Mouse (Mus musculus): ENCODE results near the gene Cmip.

- TF ChIP-seq CTCF (IDR thresholded peaks at IDR 0.05; ENCODE audit: borderline replicate concordance, insufficient read depth, low read depth, low read length) (no peak), POLR2A (IDR thresholded peaks at IDR 0.05; ENCODE audit: borderline replicate concordance, insufficient read depth, low read length) (no peak)
Measured at GRCm38 (mm10) chr8:117265079-117265478, 8.2 kb downstream of the Cmip start.

Data from cerebellum, adult 2 months (tissue).